Mouse (Mus musculus) MEL (cell line): ENCODE results near the gene Rnf151. TPM values are rescaled to one million over a fixed set of nuclear protein-coding genes. Genes with fewer than 3 reads are reported as not detected.

Experiments used
- DNase-seq: peaks from one replicate; pipeline ENCODE4 v3.0.0; 2011; ENCODE audit warnings: low read depth, low spot score
- H3K27ac ChIP-seq: 2 replicates; pipeline ENCODE4 v1.5.1; 2012; ENCODE audit warnings: low read depth, mild to moderate bottlenecking, control low read depth, low read length, moderate library complexity; ENCODE audit not compliant: control insufficient read depth
- H3K27me3 ChIP-seq, 2 experiments: fragments of 150-350 bp in 1 of 2; sonication (generic) in 1 of 2; 2 replicates each; pipeline ENCODE4 v1.6.1; 2012; ENCODE audit warnings: low read length in 2 of 2, mild to moderate bottlenecking in 2 of 2, improper control_type of control experiment in 1 of 2, moderate library complexity in 1 of 2; ENCODE audit not compliant: insufficient read depth in 2 of 2, control insufficient read depth in 1 of 2
- H3K36me3 ChIP-seq, 2 experiments: 2 replicates each; pipeline ENCODE4 v1.6.1; 2012 to 2014; ENCODE audit warnings: low read length in 2 of 2, improper control_type of control experiment in 1 of 2, inconsistent platforms in 1 of 2, mild to moderate bottlenecking in 1 of 2; ENCODE audit not compliant: insufficient read depth in 2 of 2, control insufficient read depth in 1 of 2
- H3K4me1 ChIP-seq, 2 experiments: fragments of 150-350 bp in 1 of 2; sonication (generic) in 1 of 2; 2 replicates each; pipeline ENCODE4 v1.6.1; 2012; ENCODE audit warnings: low read length in 2 of 2, improper control_type of control experiment in 1 of 2, mild to moderate bottlenecking in 1 of 2; ENCODE audit not compliant: insufficient read depth in 2 of 2, control insufficient read depth in 1 of 2
- H3K4me3 ChIP-seq, 2 experiments: fragments of 150-350 bp in 1 of 2; sonication (generic) in 1 of 2; 2 replicates each; pipeline ENCODE4 v1.5.1; 2012; ENCODE audit warnings: low read depth in 2 of 2, low read length in 2 of 2, mild to moderate bottlenecking in 2 of 2, moderate library complexity in 2 of 2, control low read depth in 1 of 2, improper control_type of control experiment in 1 of 2; ENCODE audit not compliant: control insufficient read depth in 1 of 2, insufficient read depth in 1 of 2
- H3K79me2 ChIP-seq: 2 replicates; pipeline ENCODE4 v1.6.1; 2012; ENCODE audit warnings: mild to moderate bottlenecking, low read length, moderate library complexity; ENCODE audit not compliant: control insufficient read depth, poor library complexity, insufficient read depth
- H3K9ac ChIP-seq: 2 replicates; pipeline ENCODE4 v1.6.1; 2012; ENCODE audit warnings: low read depth, mild to moderate bottlenecking, control low read depth, low read length, moderate library complexity; ENCODE audit not compliant: control insufficient read depth, poor library complexity, severe bottlenecking
- H3K9me3 ChIP-seq: fragments of 150-350 bp; sonication (generic); replicated peaks from 2 replicates; pipeline ENCODE4 v1.6.1; 2012; ENCODE audit warnings: mild to moderate bottlenecking, low read length, improper control_type of control experiment, moderate library complexity; ENCODE audit not compliant: insufficient read depth
- CHD1 ChIP-seq: IDR thresholded peaks from 2 replicates; pipeline ENCODE4 v1.6.1; 2012; ENCODE audit warnings: low read depth, mild to moderate bottlenecking, inconsistent platforms, low read length, improper control_type of control experiment
- CTCF ChIP-seq, 3 experiments: IDR thresholded peaks in 2 of 3; conservative IDR thresholded peaks in 1 of 3; 2 replicates each; pipeline ENCODE4 v1.5.1; 2011 to 2012; ENCODE audit warnings: low read length in 3 of 3, low read depth in 2 of 3, mild to moderate bottlenecking in 2 of 3, improper control_type of control experiment in 1 of 3, inconsistent platforms in 1 of 3, mixed read lengths in 1 of 3, moderate library complexity in 1 of 3; ENCODE audit not compliant: control insufficient read depth in 1 of 3, insufficient read depth in 1 of 3, poor library complexity in 1 of 3, severe bottlenecking in 1 of 3
- E2F4 ChIP-seq: IDR thresholded peaks from 2 replicates; pipeline ENCODE4 v1.6.1; 2011; ENCODE audit warnings: low read depth, low read length, improper control_type of control experiment, borderline replicate concordance
- EP300 ChIP-seq, 2 experiments: IDR thresholded peaks; 2 replicates each; pipeline ENCODE4 v1.6.1; 2011; ENCODE audit warnings: improper control_type of control experiment in 2 of 2, low read length in 2 of 2, low read depth in 1 of 2, mild to moderate bottlenecking in 1 of 2
- ETS1 ChIP-seq: IDR thresholded peaks from 2 replicates; pipeline ENCODE4 v1.6.1; 2012; ENCODE audit warnings: low read depth, mild to moderate bottlenecking, inconsistent platforms, low read length, improper control_type of control experiment, moderate library complexity
- GABPA ChIP-seq: IDR thresholded peaks from 2 replicates; pipeline ENCODE4 v1.6.1; 2012; ENCODE audit warnings: low read depth, mild to moderate bottlenecking, inconsistent platforms, low read length, improper control_type of control experiment, moderate library complexity
- KAT2A ChIP-seq: conservative IDR thresholded peaks from 2 replicates; pipeline ENCODE4 v1.6.1; 2012; ENCODE audit warnings: low read depth, low read length, improper control_type of control experiment, inconsistent platforms
- MAFK ChIP-seq: IDR thresholded peaks from 2 replicates; pipeline ENCODE4 v1.6.1; 2011; ENCODE audit warnings: low read depth, mild to moderate bottlenecking, low read length, improper control_type of control experiment, borderline replicate concordance
- MAZ ChIP-seq: IDR thresholded peaks from 2 replicates; pipeline ENCODE4 v1.6.1; 2012; ENCODE audit warnings: low read depth, mild to moderate bottlenecking, inconsistent platforms, low read length, improper control_type of control experiment
- MXI1 ChIP-seq: IDR thresholded peaks from 2 replicates; pipeline ENCODE4 v1.6.1; 2011; ENCODE audit warnings: mild to moderate bottlenecking, low read depth, low read length, improper control_type of control experiment
- MYB ChIP-seq: IDR thresholded peaks from 2 replicates; pipeline ENCODE4 v1.6.1; 2011; ENCODE audit warnings: mild to moderate bottlenecking, low read depth, low read length, improper control_type of control experiment
- MYC ChIP-seq: IDR thresholded peaks from 2 replicates; pipeline ENCODE4 v1.6.1; 2011; ENCODE audit warnings: low read depth, mild to moderate bottlenecking, low read length, improper control_type of control experiment, moderate library complexity
- POLR2A ChIP-seq, 2 experiments: IDR thresholded peaks; 2 replicates each; pipeline ENCODE4 v1.6.1; 2011 to 2012; ENCODE audit warnings: low read length in 2 of 2, mild to moderate bottlenecking in 2 of 2, control low read depth in 1 of 2, improper control_type of control experiment in 1 of 2, low read depth in 1 of 2, moderate library complexity in 1 of 2; ENCODE audit not compliant: control insufficient read depth in 1 of 2, insufficient read depth in 1 of 2, poor library complexity in 1 of 2
- POLR2AphosphoS5 ChIP-seq: IDR thresholded peaks from 2 replicates; pipeline ENCODE4 v1.6.1; 2012; ENCODE audit warnings: low read depth, borderline replicate concordance, mild to moderate bottlenecking, inconsistent platforms, low read length, moderate library complexity, mixed read lengths
- RAD21 ChIP-seq: IDR thresholded peaks from 2 replicates; pipeline ENCODE4 v1.6.1; 2011; ENCODE audit warnings: mild to moderate bottlenecking, low read depth, low read length, improper control_type of control experiment
- TAL1 ChIP-seq: IDR thresholded peaks from 2 replicates; pipeline ENCODE4 v1.6.1; 2012; ENCODE audit warnings: mild to moderate bottlenecking, inconsistent platforms, low read length, moderate library complexity, mixed read lengths
- TBP ChIP-seq: IDR thresholded peaks from 2 replicates; pipeline ENCODE4 v1.8.0; 2011; ENCODE audit warnings: low read depth, low read length, improper control_type of control experiment
- TCF12 ChIP-seq: IDR thresholded peaks from 2 replicates; pipeline ENCODE4 v1.6.1; 2014; ENCODE audit warnings: low read depth, mild to moderate bottlenecking, inconsistent platforms, low read length, improper control_type of control experiment, moderate library complexity
- UBTF ChIP-seq: IDR thresholded peaks from 2 replicates; pipeline ENCODE4 v1.6.1; 2012; ENCODE audit warnings: low read depth, mild to moderate bottlenecking, inconsistent platforms, low read length, improper control_type of control experiment, moderate library complexity, borderline replicate concordance; ENCODE audit not compliant: insufficient read depth
- USF1 ChIP-seq: IDR thresholded peaks from 2 replicates; pipeline ENCODE4 v1.6.1; 2014; ENCODE audit warnings: low read depth, mild to moderate bottlenecking, inconsistent platforms, low read length, improper control_type of control experiment, moderate library complexity
- ZC3H11A ChIP-seq: IDR thresholded peaks from 2 replicates; pipeline ENCODE4 v1.6.1; 2012; ENCODE audit warnings: low read depth, mild to moderate bottlenecking, inconsistent platforms, low read length, improper control_type of control experiment
- ZKSCAN1 ChIP-seq: IDR thresholded peaks from 2 replicates; pipeline ENCODE4 v1.6.1; 2012; ENCODE audit warnings: low read depth, mild to moderate bottlenecking, inconsistent platforms, low read length, improper control_type of control experiment, moderate library complexity
- ZMIZ1 ChIP-seq: IDR thresholded peaks from 2 replicates; pipeline ENCODE4 v1.6.1; 2012; ENCODE audit warnings: low read depth, mild to moderate bottlenecking, inconsistent platforms, low read length, improper control_type of control experiment, moderate library complexity
- ZNF384 ChIP-seq: IDR thresholded peaks from 2 replicates; pipeline ENCODE4 v1.6.1; 2012; ENCODE audit warnings: low read depth, mild to moderate bottlenecking, inconsistent platforms, low read length, improper control_type of control experiment
- polyA plus RNA-seq, 2 experiments: library from polyadenylated mRNA; stranded (reverse) in 1 of 2; unstranded in 1 of 2; fragments of >175 nt in 1 of 2; fragments of >200 nt in 1 of 2; gene quantifications; 2 replicates each; pipeline versions ENCODE4 v1.2.1 to v1.2.4; 2012; ENCODE audit warnings: low replicate concordance in 2 of 2, low read depth in 1 of 2; ENCODE audit not compliant: insufficient read length in 2 of 2, insufficient read depth in 1 of 2, missing spikeins in 1 of 2
- total RNA-seq: library from RNA; depleted of rRNA; stranded (reverse); fragments of 300-350 nt; gene quantifications from 2 replicates; pipeline ENCODE4 v1.2.3, GENCODE M21; 2012

Gene Rnf151
- total and polyA plus RNA-seq, 3 experiments, result 0.23 to 0.40 TPM; not detected in 1

DNA sequence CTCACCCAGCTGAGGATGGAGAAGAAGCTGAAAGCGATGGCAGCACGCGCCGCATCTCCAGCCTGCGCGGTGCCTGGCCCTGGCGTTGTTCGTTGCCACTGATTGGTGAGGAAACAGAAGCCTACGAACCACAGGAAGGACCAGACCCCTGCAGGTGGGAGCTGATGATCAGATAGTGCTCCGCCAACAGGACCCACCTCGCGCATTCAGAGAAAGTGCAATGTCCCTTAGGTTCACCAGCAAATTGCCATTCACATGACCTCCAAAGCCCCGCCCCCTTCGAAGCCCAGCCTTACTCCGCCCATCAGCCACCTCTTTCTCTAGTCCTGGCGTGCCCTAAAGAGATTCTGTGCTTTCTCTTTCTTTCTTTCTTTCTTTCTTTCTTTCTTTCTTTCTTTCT lies 31.3 kb downstream of the Rnf151 start:
- Histone ChIP-seq H3K79me2 (no peaks in the 10 kb centered on the region), H3K36me3 (peaks cover 0 to 3% of the 10 kb centered on the region in 2 experiments; a peak in 1 of 4 replicates), H3K27ac (peak overlapping the region; percentile 2), H3K4me3 (peak overlapping the region; percentile 36 to 72), H3K9ac (peak overlapping the region; percentile 24)
- peak; percentile 84 for DNase-seq
- 0 out of 4 replicates have a peak, but pooled peaks of 1 of the 2 experiments have one; percentile 9 for TF ChIP-seq POLR2A (IDR thresholded peaks at IDR 0.05; ENCODE audit: control insufficient read depth in 1 of 2, insufficient read depth in 1 of 2, low read depth in 1 of 2, low read length in 2 of 2, poor library complexity in 1 of 2)
- no peak for TF ChIP-seq ZC3H11A
- TF ChIP-seq MYC, result 0 out of 2 replicates have a peak, but pooled peaks have one; percentile 15
- no peak for TF ChIP-seq UBTF
- TF ChIP-seq ZNF384, result no peak
- TF ChIP-seq TAL1, result no peak
- no peak for TF ChIP-seq CHD1
- TF ChIP-seq USF1, result peak; percentile 73
- no peak for TF ChIP-seq EP300 (IDR thresholded peaks at IDR 0.05; ENCODE audit: low read depth in 1 of 2, low read length in 2 of 2)
- TF ChIP-seq, all 39 proteins: peak for 3
- no peaks in the 10 kb centered on the region for H3K27me3 ChIP-seq
- no peaks in the 10 kb centered on the region for H3K9me3 ChIP-seq
- H3K4me1 ChIP-seq, result peaks cover 0 to 12% of the 10 kb centered on the region in 2 experiments; a peak in 3 of 4 replicates

- no peak overlapping the region for H3K4me3 ChIP-seq
- peaks cover 0 to 12% of the 10 kb centered on the region in 2 experiments; a peak in 1 of 4 replicates for H3K36me3 ChIP-seq
- H3K79me2 ChIP-seq, result peaks cover 22% of the 10 kb centered on the region
- H3K9me3 ChIP-seq, result no peaks in the 10 kb centered on the region
- H3K27me3 ChIP-seq, result no peaks in the 10 kb centered on the region
- DNase-seq, result no peak
- H3K4me1 ChIP-seq, result no peaks in the 10 kb centered on the region
- no peak overlapping the region for H3K27ac ChIP-seq
- TF ChIP-seq E2F4, result no peak
- no peak for TF ChIP-seq GABPA
- TF ChIP-seq ZMIZ1, result no peak
- no peak for TF ChIP-seq MAZ
- no peak for TF ChIP-seq CTCF (IDR thresholded peaks at IDR 0.05 in 2 of 3, conservative IDR thresholded peaks at IDR 0.05 in 1 of 3; ENCODE audit: control insufficient read depth in 1 of 3, insufficient read depth in 1 of 3, low read depth in 2 of 3, low read length in 3 of 3, poor library complexity in 1 of 3, severe bottlenecking in 1 of 3)
- no peak for TF ChIP-seq ZKSCAN1
- TF ChIP-seq POLR2A (IDR thresholded peaks at IDR 0.05; ENCODE audit: control insufficient read depth in 1 of 2, insufficient read depth in 1 of 2, low read depth in 1 of 2, low read length in 2 of 2, poor library complexity in 1 of 2), result no peak
- no peak for TF ChIP-seq POLR2AphosphoS5
- no peak for TF ChIP-seq EP300 (IDR thresholded peaks at IDR 0.05; ENCODE audit: low read depth in 1 of 2, low read length in 2 of 2)
- TF ChIP-seq TBP, result no peak
- no peak for TF ChIP-seq MXI1
- TF ChIP-seq KAT2A, result no peak
- TF ChIP-seq CHD1, result no peak
- no peak for TF ChIP-seq TCF12
- TF ChIP-seq MAFK, result no peak
- no peak for TF ChIP-seq ETS1
- TF ChIP-seq MYB, result no peak
- no peak for TF ChIP-seq MYC
- no peak for TF ChIP-seq RAD21
- TF ChIP-seq, all 39 proteins: peak for 0
- no peak overlapping the region for H3K9ac ChIP-seq
Observed at GRCm38 (mm10) chr17:24677500-24678080, 40.3 kb downstream of the Rnf151 start.
